Mouse (Mus musculus) lung, adult 2 months (tissue): ENCODE measurements at regions not wholly inside any gene's neighbourhood (a gene's known extent, or its start where the extent isn't known, plus 50 kb on each side); places are given as distances from the start of the nearest gene placed in this dataset.

Experiments
- CTCF ChIP-seq: fragments of 200-500 bp; IDR thresholded peaks from 2 replicates; pipeline ENCODE4 v1.5.1; 2011; ENCODE audit warnings: mild to moderate bottlenecking, low read length, control low read depth; ENCODE audit not compliant: insufficient read depth
- POLR2A ChIP-seq: fragments of 200-500 bp; IDR thresholded peaks from 2 replicates; pipeline ENCODE4 v1.6.1; 2011; ENCODE audit warnings: low read depth, mild to moderate bottlenecking, control low read depth, low read length, borderline replicate concordance; ENCODE audit errors: extremely low read depth

- no peak for TF ChIP-seq CTCF
- no peak for TF ChIP-seq POLR2A
Observed at GRCm38 (mm10) chr17:27301376-27301775, 97.1 kb upstream of the Lemd2 start.
